Mouse (Mus musculus): ENCODE data around the gene Prg3. TPM values are rescaled to one million over a fixed set of nuclear protein-coding genes. Genes with fewer than 3 reads are reported as not detected.

Prg3 gene
- not detected in 2 replicates for total RNA-seq (2012; rRNA removed)
- polyA plus RNA-seq (2012; ENCODE audit: insufficient read depth in 1 of 2, insufficient read length in 2 of 2, low read depth in 1 of 2, low replicate concordance in 2 of 2, missing spikeins in 1 of 2) = not detected

- H3K9me3 ChIP-seq (replicated peaks; ENCODE audit: insufficient read depth, low read length) = no peaks in the 10 kb centered on the region
- no peak within 1 kb of the TSS for H3K27ac ChIP-seq (ENCODE audit: control insufficient read depth, low read depth, low read length)
- H3K4me1 ChIP-seq (ENCODE audit: control insufficient read depth in 1 of 2, insufficient read depth in 2 of 2, low read length in 2 of 2) = peaks cover 2 to 17% of the 10 kb centered on the region in 2 experiments; a peak in 2 of 4 replicates
- no peaks in the 10 kb centered on the region for H3K79me2 ChIP-seq (ENCODE audit: control insufficient read depth, insufficient read depth, low read length, poor library complexity)
- no peak for TF ChIP-seq USF2 (IDR thresholded peaks at IDR 0.05; ENCODE audit: borderline replicate concordance in 1 of 2, insufficient read depth in 1 of 2, low read depth in 1 of 2, low read length in 2 of 2)
- TF ChIP-seq E2F4 (IDR thresholded peaks at IDR 0.05; ENCODE audit: borderline replicate concordance, low read depth, low read length) = no peak
- no peak for TF ChIP-seq MYC (IDR thresholded peaks at IDR 0.05; ENCODE audit: low read depth, low read length)
- TF ChIP-seq GATA1 (IDR thresholded peaks at IDR 0.05; ENCODE audit: low read depth, low read length) = peak; percentile 60
- no peak for TF ChIP-seq ETS1 (IDR thresholded peaks at IDR 0.05; ENCODE audit: low read depth, low read length)
- peak; percentile 67 to 72 for TF ChIP-seq EP300 (IDR thresholded peaks at IDR 0.05; ENCODE audit: low read depth in 1 of 2, low read length in 2 of 2)
- TF ChIP-seq NRF1 (IDR thresholded peaks at IDR 0.05; ENCODE audit: insufficient read depth, low read depth, low read length, poor library complexity, severe bottlenecking) = no peak
- TF ChIP-seq POLR2A (IDR thresholded peaks at IDR 0.05; ENCODE audit: control insufficient read depth in 1 of 2, insufficient read depth in 1 of 2, low read depth in 1 of 2, low read length in 2 of 2, poor library complexity in 1 of 2) = no peak
- TF ChIP-seq TCF12 (IDR thresholded peaks at IDR 0.05; ENCODE audit: low read depth, low read length) = 0 out of 2 replicates have a peak, but pooled peaks have one; percentile 18
- TF ChIP-seq ZMIZ1 (IDR thresholded peaks at IDR 0.05; ENCODE audit: low read depth, low read length) = no peak
- no peak for TF ChIP-seq MXI1 (IDR thresholded peaks at IDR 0.05; ENCODE audit: low read depth, low read length)
- no peak for TF ChIP-seq SMC3 (IDR thresholded peaks at IDR 0.05; ENCODE audit: low read depth, low read length)
- no peak for TF ChIP-seq MAX (IDR thresholded peaks at IDR 0.05; ENCODE audit: low read length)
- no peak for TF ChIP-seq CTCF (IDR thresholded peaks at IDR 0.05 in 2 of 3, conservative IDR thresholded peaks at IDR 0.05 in 1 of 3; ENCODE audit: control insufficient read depth in 1 of 3, insufficient read depth in 1 of 3, low read depth in 2 of 3, low read length in 3 of 3, poor library complexity in 1 of 3, severe bottlenecking in 1 of 3)
- TF ChIP-seq ZC3H11A (IDR thresholded peaks at IDR 0.05; ENCODE audit: low read depth, low read length) = no peak
- no peak for TF ChIP-seq MEF2A (IDR thresholded peaks at IDR 0.05; ENCODE audit: extremely low read depth, insufficient replicate concordance, low read depth, low read length, poor library complexity, severe bottlenecking)
- no peak for TF ChIP-seq MAFK (IDR thresholded peaks at IDR 0.05; ENCODE audit: borderline replicate concordance, low read depth, low read length)
- no peak for TF ChIP-seq TBP (IDR thresholded peaks at IDR 0.05; ENCODE audit: low read depth, low read length)
- no peak for TF ChIP-seq MAZ (IDR thresholded peaks at IDR 0.05; ENCODE audit: low read depth, low read length)
- TF ChIP-seq USF1 (IDR thresholded peaks at IDR 0.05; ENCODE audit: low read depth, low read length) = peak; percentile 51; the same call in 1 of the 2 replicates
- TF ChIP-seq POLR2AphosphoS2 (IDR thresholded peaks at IDR 0.05; ENCODE audit: low read length) = no peak
- TF ChIP-seq MYB (IDR thresholded peaks at IDR 0.05; ENCODE audit: low read depth, low read length) = no peak
- no peak for TF ChIP-seq KAT2A (conservative IDR thresholded peaks at IDR 0.05; ENCODE audit: low read depth, low read length)
- peak; percentile 83 for TF ChIP-seq ZNF384 (IDR thresholded peaks at IDR 0.05; ENCODE audit: low read depth, low read length)
- no peak for TF ChIP-seq NELFE (IDR thresholded peaks at IDR 0.05; ENCODE audit: low read depth, low read length)
- no peak for TF ChIP-seq RAD21 (IDR thresholded peaks at IDR 0.05; ENCODE audit: low read depth, low read length)
- no peak for TF ChIP-seq TAL1 (IDR thresholded peaks at IDR 0.05; ENCODE audit: low read length)
- no peak for TF ChIP-seq CHD1 (IDR thresholded peaks at IDR 0.05; ENCODE audit: low read depth, low read length)
- TF ChIP-seq UBTF (IDR thresholded peaks at IDR 0.05; ENCODE audit: borderline replicate concordance, insufficient read depth, low read depth, low read length) = no peak
- no peak for TF ChIP-seq JUND (IDR thresholded peaks at IDR 0.05; ENCODE audit: low read depth, low read length)
- no peak for TF ChIP-seq GABPA (IDR thresholded peaks at IDR 0.05; ENCODE audit: low read depth, low read length)
- TF ChIP-seq BHLHE40 (IDR thresholded peaks at IDR 0.05; ENCODE audit: borderline replicate concordance, low read depth, low read length) = no peak
- TF ChIP-seq ELF1 (IDR thresholded peaks at IDR 0.05; ENCODE audit: low read depth, low read length) = no peak
- no peak for TF ChIP-seq SIN3A (IDR thresholded peaks at IDR 0.05; ENCODE audit: low read length)
- no peak for TF ChIP-seq HCFC1 (IDR thresholded peaks at IDR 0.05; ENCODE audit: low read depth, low read length)
- no peak for TF ChIP-seq ZKSCAN1 (IDR thresholded peaks at IDR 0.05; ENCODE audit: low read depth, low read length)
- peak; percentile 95 for TF ChIP-seq RCOR1 (IDR thresholded peaks at IDR 0.05; ENCODE audit: low read depth, low read length)
- H3K27me3 ChIP-seq (ENCODE audit: control insufficient read depth in 1 of 2, insufficient read depth in 2 of 2, low read length in 2 of 2) = peaks cover 0 to 2% of the 10 kb centered on the region in 2 experiments; a peak in 1 of 4 replicates
- H3K4me3 ChIP-seq (ENCODE audit: control insufficient read depth in 1 of 2, insufficient read depth in 1 of 2, low read depth in 2 of 2, low read length in 2 of 2) = no peak within 1 kb of the TSS
- peaks cover 0 to 16% of the 10 kb centered on the region in 2 experiments; a peak in 2 of 4 replicates for H3K36me3 ChIP-seq (ENCODE audit: control insufficient read depth in 1 of 2, insufficient read depth in 2 of 2, low read length in 2 of 2)
- no peak within 1 kb of the TSS for H3K9ac ChIP-seq (ENCODE audit: control insufficient read depth, low read depth, low read length, poor library complexity, severe bottlenecking)
- DNase-seq (ENCODE audit: low read depth, low spot score) = peak; percentile 66
Observed at GRCm38 (mm10) chr2:84987930-84988329, at the start of gene Prg3. TSS of gene Prg3 (plus strand) at chr2:84988215.
